Mouse (Mus musculus) frontal cortex, postnatal 14 days (tissue): ENCODE data around the gene Hist2h2aa2.
"Not testable (repeated sequence)": the region's sequence is repeated elsewhere in the genome, so short reads cannot be mapped to it uniquely, and the experiment has no call there.

Experiments used
- DNase-seq, 2 experiments: peaks; one replicate each; pipeline ENCODE4 v3.0.0; 2022; ENCODE audit warnings: low spot score in 2 of 2

The Hist2h2aa2 gene

DNA sequence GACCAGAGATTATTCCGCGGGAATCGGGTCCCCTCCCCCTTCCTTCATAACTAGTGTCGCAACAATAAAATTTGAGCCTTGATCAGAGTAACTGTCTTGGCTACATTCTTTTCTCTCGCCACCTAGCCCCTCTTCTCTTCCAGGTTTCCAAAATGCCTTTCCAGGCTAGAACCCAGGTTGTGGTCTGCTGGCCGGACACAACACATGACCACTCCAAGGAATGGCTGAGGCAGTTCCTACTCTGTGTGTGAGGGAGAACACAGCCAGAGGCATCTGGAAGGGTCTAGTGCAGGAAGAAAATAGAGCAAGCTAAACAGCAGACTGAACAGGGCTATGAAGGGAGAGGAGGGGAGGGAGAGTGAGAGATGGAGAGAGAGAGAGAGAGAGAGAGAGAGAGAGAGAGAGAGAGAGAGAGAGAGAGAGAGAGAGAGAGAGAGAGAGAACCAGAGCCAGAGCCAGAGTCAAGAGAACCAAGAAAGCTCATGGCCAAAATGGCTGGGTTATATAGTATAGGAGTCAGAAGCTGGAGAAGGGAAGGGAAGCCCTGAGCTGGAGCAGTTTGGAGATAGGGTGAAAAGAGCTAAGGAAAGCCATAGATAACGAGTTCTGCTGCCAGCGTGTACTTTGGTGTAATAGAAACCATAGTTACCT lies 41.4 kb downstream of the Hist2h2aa2 start:
- not testable (repeated sequence) for DNase-seq

- DNase-seq = no peak
Observed at GRCm38 (mm10) chr3:96198181-96198580, 41.9 kb downstream of the Hist2h2aa2 start.

DNA sequence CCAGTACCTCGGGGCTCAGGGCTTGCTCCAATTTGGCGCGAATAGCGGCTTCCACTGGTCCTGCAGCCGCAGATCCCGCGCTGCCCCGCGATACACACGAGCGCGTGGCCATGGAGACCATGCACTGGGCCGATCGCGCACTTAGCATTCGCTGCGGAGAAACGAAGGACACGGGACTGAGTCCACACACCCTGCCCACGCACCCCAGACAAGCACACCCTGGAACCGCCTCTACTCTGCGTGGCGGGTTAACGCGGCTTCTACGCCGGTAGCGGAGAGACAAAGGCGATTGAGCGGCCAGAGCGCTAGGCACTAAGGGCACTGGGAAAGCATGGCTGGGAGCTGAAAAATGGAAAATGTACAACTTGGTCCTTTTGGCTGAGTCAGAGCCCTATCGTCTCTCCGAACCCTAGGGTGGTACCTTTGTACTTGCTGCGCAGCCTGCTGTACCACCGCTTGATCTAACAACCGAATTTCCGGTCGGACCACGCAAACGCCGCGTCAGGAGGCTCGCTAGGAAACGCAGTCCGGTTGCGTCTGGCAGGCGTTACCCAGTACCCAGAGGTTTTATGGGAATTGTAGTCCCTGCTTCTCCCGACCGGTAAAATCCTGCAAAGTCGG lies 42.8 kb downstream of the Hist2h2aa2 start:
- DNase-seq = peak; percentile 85 to 87

DNA sequence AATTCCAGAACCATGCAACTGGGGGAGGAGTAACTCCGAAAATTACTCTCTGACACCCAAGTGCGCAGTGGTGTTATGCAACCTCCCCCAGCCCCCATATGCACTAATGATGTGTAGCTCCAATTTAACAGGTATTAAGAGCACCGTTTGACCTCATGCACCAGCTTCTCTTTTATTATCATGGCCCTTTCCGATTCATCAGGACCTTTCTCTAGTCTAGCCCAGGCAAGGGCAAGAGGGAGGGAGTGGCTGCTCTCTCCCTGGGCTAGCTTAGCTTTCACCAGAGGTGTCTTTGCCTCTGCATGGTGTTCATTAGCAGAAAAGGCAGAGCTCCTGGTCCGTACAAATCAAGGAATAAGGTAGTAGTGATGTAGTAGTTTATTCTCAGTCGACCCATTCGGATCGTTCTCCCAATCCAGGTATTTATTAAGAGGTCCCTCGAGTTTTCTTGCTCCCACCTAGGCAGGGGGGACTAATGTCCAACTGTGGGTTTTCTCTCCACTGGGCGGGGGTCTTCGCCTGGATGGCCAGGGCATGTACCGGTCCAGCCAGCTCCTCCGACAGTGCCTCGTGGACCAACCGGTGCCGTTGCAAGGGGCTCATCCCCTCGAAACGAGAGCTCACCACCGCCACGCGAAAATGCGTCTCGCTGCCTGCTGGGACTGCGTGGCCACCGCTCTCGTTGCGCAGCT lies 43.5 kb downstream of the Hist2h2aa2 start:
- DNase-seq = peak in 1 of 2 experiments; percentile 47

DNA sequence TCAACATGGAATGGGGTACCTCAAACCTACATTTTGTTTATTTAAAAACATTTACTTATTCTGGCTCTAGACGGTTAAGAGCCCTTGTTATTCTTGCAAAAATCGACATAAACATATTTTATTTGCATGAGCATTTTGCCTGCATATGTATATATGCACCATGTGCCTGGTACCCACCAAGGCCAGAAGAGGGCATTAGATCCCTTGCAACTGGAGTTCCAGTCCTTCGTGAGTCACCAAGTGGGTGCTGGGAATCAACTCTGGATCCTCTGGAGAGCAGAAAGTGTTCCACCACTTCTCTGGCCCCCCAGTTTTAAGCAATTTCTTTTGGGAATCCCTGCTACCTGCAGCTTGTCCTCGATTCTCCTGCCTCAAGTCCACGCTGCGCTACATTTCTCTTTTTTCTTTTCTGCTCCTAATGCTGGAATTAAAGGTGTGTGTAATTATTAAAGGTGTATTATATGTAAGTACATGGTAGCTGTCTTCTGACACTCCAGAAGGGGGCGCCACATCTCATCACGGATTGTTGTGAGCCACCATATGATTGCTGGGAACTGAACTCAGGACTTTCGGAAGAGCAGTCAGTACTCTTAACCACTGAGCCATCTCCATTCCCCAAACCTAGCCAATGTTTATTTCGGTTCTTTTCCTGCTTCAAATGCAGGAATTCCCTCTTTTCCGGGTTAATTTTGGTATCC lies 44.3 kb downstream of the Hist2h2aa2 start:
- no peak for DNase-seq

DNA sequence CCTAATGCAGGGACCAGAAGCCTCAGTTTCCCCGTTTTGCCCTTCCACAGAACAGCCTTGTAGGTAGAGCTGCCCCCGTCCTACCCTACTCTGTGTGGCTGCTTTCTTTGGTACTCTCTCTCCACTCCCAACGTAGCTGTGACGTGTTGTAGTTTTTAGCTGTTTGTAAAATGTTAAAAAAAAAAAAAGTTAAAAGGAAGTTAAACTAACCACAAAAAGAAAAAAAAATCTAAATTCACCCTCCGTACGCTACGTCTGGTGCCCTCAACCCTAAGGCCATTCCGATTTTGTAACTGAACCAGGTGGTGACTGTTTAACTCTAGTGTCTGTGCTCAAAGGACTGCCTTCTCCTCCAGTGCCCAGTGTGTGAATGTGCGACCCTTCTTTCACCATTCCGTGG lies 45.1 kb downstream of the Hist2h2aa2 start:
- DNase-seq = no peak

DNA sequence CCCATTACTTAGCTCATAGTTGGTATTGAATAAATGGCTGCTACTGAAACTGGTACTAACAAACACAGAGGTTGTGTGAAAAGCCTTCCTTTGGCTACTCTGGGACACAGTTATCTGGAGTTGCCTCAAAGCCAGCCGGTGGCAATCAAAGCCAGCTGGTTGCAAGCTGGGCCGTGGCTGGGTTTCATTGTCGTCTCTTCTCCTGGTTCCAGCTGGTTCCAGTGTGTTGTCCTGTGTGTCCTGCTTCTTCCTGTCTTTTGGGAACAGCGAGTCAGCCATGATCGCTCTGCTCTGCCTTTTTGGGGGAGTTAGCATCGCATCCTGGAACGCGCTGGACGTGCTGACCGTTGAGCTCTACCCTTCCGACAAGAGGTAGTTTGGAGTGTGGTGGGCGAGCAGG lies 47.1 kb downstream of the Hist2h2aa2 start:
- DNase-seq = no peak
